Mouse (Mus musculus): Measurements from ENCODE around the gene Irf4. TPM values are rescaled to one million over a fixed set of nuclear protein-coding genes. Genes with fewer than 3 reads are reported as not detected.

Irf4 gene
- 4.7 TPM for polyA plus RNA-seq (2014; fragmentation: Illumina TruSeq; extraction: RNeasy Lipid Tissue Mini Kit (QIAGEN cat#74804); ENCODE audit: low read depth, low replicate concordance)

GRCm38 (mm10) chr13:30749021-30749556 lies at the start of gene Irf4:
Gene Irf4 (plus strand): TSS chr13:30749226.

Other genes with a start within 250 kb of the Irf4 start
- 262 TPM for gene Uqcrfs1, start 203.9 kb upstream of the Irf4 start, polyA plus RNA-seq (2014; fragmentation: Illumina TruSeq; extraction: RNeasy Lipid Tissue Mini Kit (QIAGEN cat#74804); ENCODE audit: low read depth, low replicate concordance)
- gene Dusp22, start 89.2 kb upstream of the Irf4 start, polyA plus RNA-seq (2014; fragmentation: Illumina TruSeq; extraction: RNeasy Lipid Tissue Mini Kit (QIAGEN cat#74804); ENCODE audit: low read depth, low replicate concordance): 12.0 TPM
- gene Hus1b, start 198.5 kb downstream of the Irf4 start, polyA plus RNA-seq (2014; fragmentation: Illumina TruSeq; extraction: RNeasy Lipid Tissue Mini Kit (QIAGEN cat#74804); ENCODE audit: low read depth, low replicate concordance): not detected
- 31.6 TPM for gene Exoc2, start 224.9 kb downstream of the Irf4 start, polyA plus RNA-seq (2014; fragmentation: Illumina TruSeq; extraction: RNeasy Lipid Tissue Mini Kit (QIAGEN cat#74804); ENCODE audit: low read depth, low replicate concordance)
- not detected for gene Gm5447, start 225.0 kb downstream of the Irf4 start, polyA plus RNA-seq (2014; fragmentation: Illumina TruSeq; extraction: RNeasy Lipid Tissue Mini Kit (QIAGEN cat#74804); ENCODE audit: low read depth, low replicate concordance)